Mouse (Mus musculus) MEL (cell line): ENCODE data around the gene Ppfia1. TPM values are rescaled to one million over a fixed set of nuclear protein-coding genes. Genes with fewer than 3 reads are reported as not detected.
A peak's percentile ranks its signal among the peaks of the same experiment; 100 is the strongest.

Experiments
- DNase-seq: peaks from one replicate; pipeline ENCODE4 v3.0.0; 2011; ENCODE audit warnings: low read depth, low spot score
- H3K27ac ChIP-seq: 2 replicates; pipeline ENCODE4 v1.5.1; 2012; ENCODE audit warnings: low read depth, mild to moderate bottlenecking, control low read depth, low read length, moderate library complexity; ENCODE audit not compliant: control insufficient read depth
- H3K27me3 ChIP-seq, 2 experiments: fragments of 150-350 bp in 1 of 2; sonication (generic) in 1 of 2; 2 replicates each; pipeline ENCODE4 v1.6.1; 2012; ENCODE audit warnings: low read length in 2 of 2, mild to moderate bottlenecking in 2 of 2, improper control_type of control experiment in 1 of 2, moderate library complexity in 1 of 2; ENCODE audit not compliant: insufficient read depth in 2 of 2, control insufficient read depth in 1 of 2
- H3K36me3 ChIP-seq, 2 experiments: 2 replicates each; pipeline ENCODE4 v1.6.1; 2012 to 2014; ENCODE audit warnings: low read length in 2 of 2, improper control_type of control experiment in 1 of 2, inconsistent platforms in 1 of 2, mild to moderate bottlenecking in 1 of 2; ENCODE audit not compliant: insufficient read depth in 2 of 2, control insufficient read depth in 1 of 2
- H3K4me1 ChIP-seq, 2 experiments: fragments of 150-350 bp in 1 of 2; sonication (generic) in 1 of 2; 2 replicates each; pipeline ENCODE4 v1.6.1; 2012; ENCODE audit warnings: low read length in 2 of 2, improper control_type of control experiment in 1 of 2, mild to moderate bottlenecking in 1 of 2; ENCODE audit not compliant: insufficient read depth in 2 of 2, control insufficient read depth in 1 of 2
- H3K4me3 ChIP-seq, 2 experiments: fragments of 150-350 bp in 1 of 2; sonication (generic) in 1 of 2; 2 replicates each; pipeline ENCODE4 v1.5.1; 2012; ENCODE audit warnings: low read depth in 2 of 2, low read length in 2 of 2, mild to moderate bottlenecking in 2 of 2, moderate library complexity in 2 of 2, control low read depth in 1 of 2, improper control_type of control experiment in 1 of 2; ENCODE audit not compliant: control insufficient read depth in 1 of 2, insufficient read depth in 1 of 2
- H3K79me2 ChIP-seq: 2 replicates; pipeline ENCODE4 v1.6.1; 2012; ENCODE audit warnings: mild to moderate bottlenecking, low read length, moderate library complexity; ENCODE audit not compliant: control insufficient read depth, poor library complexity, insufficient read depth
- H3K9ac ChIP-seq: 2 replicates; pipeline ENCODE4 v1.6.1; 2012; ENCODE audit warnings: low read depth, mild to moderate bottlenecking, control low read depth, low read length, moderate library complexity; ENCODE audit not compliant: control insufficient read depth, poor library complexity, severe bottlenecking
- H3K9me3 ChIP-seq: fragments of 150-350 bp; sonication (generic); replicated peaks from 2 replicates; pipeline ENCODE4 v1.6.1; 2012; ENCODE audit warnings: mild to moderate bottlenecking, low read length, improper control_type of control experiment, moderate library complexity; ENCODE audit not compliant: insufficient read depth
- BHLHE40 ChIP-seq: IDR thresholded peaks from 2 replicates; pipeline ENCODE4 v1.6.1; 2012; ENCODE audit warnings: low read depth, mild to moderate bottlenecking, inconsistent platforms, low read length, improper control_type of control experiment, borderline replicate concordance
- CTCF ChIP-seq, 3 experiments: IDR thresholded peaks in 2 of 3; conservative IDR thresholded peaks in 1 of 3; 2 replicates each; pipeline ENCODE4 v1.5.1; 2011 to 2012; ENCODE audit warnings: low read length in 3 of 3, low read depth in 2 of 3, mild to moderate bottlenecking in 2 of 3, improper control_type of control experiment in 1 of 3, inconsistent platforms in 1 of 3, mixed read lengths in 1 of 3, moderate library complexity in 1 of 3; ENCODE audit not compliant: control insufficient read depth in 1 of 3, insufficient read depth in 1 of 3, poor library complexity in 1 of 3, severe bottlenecking in 1 of 3
- GABPA ChIP-seq: IDR thresholded peaks from 2 replicates; pipeline ENCODE4 v1.6.1; 2012; ENCODE audit warnings: low read depth, mild to moderate bottlenecking, inconsistent platforms, low read length, improper control_type of control experiment, moderate library complexity
- HCFC1 ChIP-seq: IDR thresholded peaks from 2 replicates; pipeline ENCODE4 v1.6.1; 2012; ENCODE audit warnings: low read depth, mild to moderate bottlenecking, inconsistent platforms, low read length, improper control_type of control experiment, moderate library complexity
- JUND ChIP-seq: IDR thresholded peaks from 2 replicates; pipeline ENCODE4 v1.6.1; 2011; ENCODE audit warnings: low read depth, mild to moderate bottlenecking, improper control_type of control experiment, low read length
- MAFK ChIP-seq: IDR thresholded peaks from 2 replicates; pipeline ENCODE4 v1.6.1; 2011; ENCODE audit warnings: low read depth, mild to moderate bottlenecking, low read length, improper control_type of control experiment, borderline replicate concordance
- MAZ ChIP-seq: IDR thresholded peaks from 2 replicates; pipeline ENCODE4 v1.6.1; 2012; ENCODE audit warnings: low read depth, mild to moderate bottlenecking, inconsistent platforms, low read length, improper control_type of control experiment
- MYB ChIP-seq: IDR thresholded peaks from 2 replicates; pipeline ENCODE4 v1.6.1; 2011; ENCODE audit warnings: mild to moderate bottlenecking, low read depth, low read length, improper control_type of control experiment
- MYC ChIP-seq: IDR thresholded peaks from 2 replicates; pipeline ENCODE4 v1.6.1; 2011; ENCODE audit warnings: low read depth, mild to moderate bottlenecking, low read length, improper control_type of control experiment, moderate library complexity
- NRF1 ChIP-seq: IDR thresholded peaks from 2 replicates; pipeline ENCODE4 v1.6.1; 2014; ENCODE audit warnings: low read depth, mild to moderate bottlenecking, inconsistent platforms, low read length, improper control_type of control experiment, moderate library complexity; ENCODE audit not compliant: poor library complexity, insufficient read depth, severe bottlenecking
- POLR2AphosphoS2 ChIP-seq: IDR thresholded peaks from 2 replicates; pipeline ENCODE4 v1.6.1; 2011; ENCODE audit warnings: low read length, improper control_type of control experiment
- POLR2AphosphoS5 ChIP-seq: IDR thresholded peaks from 2 replicates; pipeline ENCODE4 v1.6.1; 2012; ENCODE audit warnings: low read depth, borderline replicate concordance, mild to moderate bottlenecking, inconsistent platforms, low read length, moderate library complexity, mixed read lengths
- RAD21 ChIP-seq: IDR thresholded peaks from 2 replicates; pipeline ENCODE4 v1.6.1; 2011; ENCODE audit warnings: mild to moderate bottlenecking, low read depth, low read length, improper control_type of control experiment
- RCOR1 ChIP-seq: IDR thresholded peaks from 2 replicates; pipeline ENCODE4 v1.6.1; 2012; ENCODE audit warnings: low read depth, mild to moderate bottlenecking, inconsistent platforms, low read length, improper control_type of control experiment
- SIN3A ChIP-seq: IDR thresholded peaks from 2 replicates; pipeline ENCODE4 v1.6.1; 2012; ENCODE audit warnings: low read length, improper control_type of control experiment, inconsistent platforms
- SMC3 ChIP-seq: IDR thresholded peaks from 2 replicates; pipeline ENCODE4 v1.6.1; 2011; ENCODE audit warnings: low read depth, low read length, improper control_type of control experiment
- TAL1 ChIP-seq: IDR thresholded peaks from 2 replicates; pipeline ENCODE4 v1.6.1; 2012; ENCODE audit warnings: mild to moderate bottlenecking, inconsistent platforms, low read length, moderate library complexity, mixed read lengths
- TCF12 ChIP-seq: IDR thresholded peaks from 2 replicates; pipeline ENCODE4 v1.6.1; 2014; ENCODE audit warnings: low read depth, mild to moderate bottlenecking, inconsistent platforms, low read length, improper control_type of control experiment, moderate library complexity
- UBTF ChIP-seq: IDR thresholded peaks from 2 replicates; pipeline ENCODE4 v1.6.1; 2012; ENCODE audit warnings: low read depth, mild to moderate bottlenecking, inconsistent platforms, low read length, improper control_type of control experiment, moderate library complexity, borderline replicate concordance; ENCODE audit not compliant: insufficient read depth
- USF1 ChIP-seq: IDR thresholded peaks from 2 replicates; pipeline ENCODE4 v1.6.1; 2014; ENCODE audit warnings: low read depth, mild to moderate bottlenecking, inconsistent platforms, low read length, improper control_type of control experiment, moderate library complexity
- USF2 ChIP-seq, 2 experiments: IDR thresholded peaks; 2 replicates each; pipeline ENCODE4 v1.6.1; 2011 to 2012; ENCODE audit warnings: improper control_type of control experiment in 2 of 2, low read length in 2 of 2, borderline replicate concordance in 1 of 2, inconsistent platforms in 1 of 2, low read depth in 1 of 2, mild to moderate bottlenecking in 1 of 2; ENCODE audit not compliant: insufficient read depth in 1 of 2
- ZC3H11A ChIP-seq: IDR thresholded peaks from 2 replicates; pipeline ENCODE4 v1.6.1; 2012; ENCODE audit warnings: low read depth, mild to moderate bottlenecking, inconsistent platforms, low read length, improper control_type of control experiment
- ZMIZ1 ChIP-seq: IDR thresholded peaks from 2 replicates; pipeline ENCODE4 v1.6.1; 2012; ENCODE audit warnings: low read depth, mild to moderate bottlenecking, inconsistent platforms, low read length, improper control_type of control experiment, moderate library complexity
- ZNF384 ChIP-seq: IDR thresholded peaks from 2 replicates; pipeline ENCODE4 v1.6.1; 2012; ENCODE audit warnings: low read depth, mild to moderate bottlenecking, inconsistent platforms, low read length, improper control_type of control experiment
- polyA plus RNA-seq, 2 experiments: library from polyadenylated mRNA; stranded (reverse) in 1 of 2; unstranded in 1 of 2; fragments of >175 nt in 1 of 2; fragments of >200 nt in 1 of 2; gene quantifications; 2 replicates each; pipeline versions ENCODE4 v1.2.1 to v1.2.4; 2012; ENCODE audit warnings: low replicate concordance in 2 of 2, low read depth in 1 of 2; ENCODE audit not compliant: insufficient read length in 2 of 2, insufficient read depth in 1 of 2, missing spikeins in 1 of 2
- total RNA-seq: library from RNA; depleted of rRNA; stranded (reverse); fragments of 300-350 nt; gene quantifications from 2 replicates; pipeline ENCODE4 v1.2.3, GENCODE M21; 2012

The Ppfia1 gene
- total and polyA plus RNA-seq, 3 experiments: 38.5 to 53.1 TPM; not detected in 1

DNA sequence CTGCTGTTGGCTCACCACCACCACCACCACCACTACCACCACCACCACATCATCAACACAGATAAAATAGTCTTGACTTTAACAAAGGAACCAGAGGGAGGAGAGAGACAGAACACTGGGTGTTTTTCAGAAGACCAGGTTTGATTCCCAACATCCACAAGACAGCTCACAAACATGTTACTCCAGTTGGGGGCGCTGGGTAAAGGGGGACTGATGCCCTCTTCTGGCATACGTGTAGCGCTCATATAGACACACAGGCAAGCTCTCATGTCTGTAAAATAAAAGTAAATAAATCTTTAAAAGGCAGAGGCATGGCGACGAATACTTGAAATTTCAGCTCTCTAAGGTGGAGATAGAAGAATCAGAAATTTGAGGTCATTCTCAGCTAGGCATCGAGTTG is 5.0 kb upstream of the Ppfia1 start:
- no peak overlapping the region for H3K4me3 ChIP-seq
- peaks cover 0 to 3% of the 10 kb centered on the region in 2 experiments; a peak in 1 of 4 replicates for H3K4me1 ChIP-seq
- DNase-seq: no peak
- no peak overlapping the region for H3K27ac ChIP-seq
- peaks cover 0 to 2% of the 10 kb centered on the region in 2 experiments; a peak in 2 of 4 replicates for H3K36me3 ChIP-seq
- no peak overlapping the region for H3K9ac ChIP-seq
- H3K27me3 ChIP-seq: peaks cover 0 to 4% of the 10 kb centered on the region in 2 experiments; a peak in 1 of 4 replicates
- TF ChIP-seq USF1 (no peak), CTCF (IDR thresholded peaks at IDR 0.05 in 2 of 3, conservative IDR thresholded peaks at IDR 0.05 in 1 of 3; ENCODE audit: control insufficient read depth in 1 of 3, insufficient read depth in 1 of 3, low read depth in 2 of 3, low read length in 3 of 3, poor library complexity in 1 of 3, severe bottlenecking in 1 of 3) (peak in 2 of 3 experiments; percentile 33 to 53; a peak in 3 of 6 replicates)
- no peaks in the 10 kb centered on the region for H3K9me3 ChIP-seq
- no peaks in the 10 kb centered on the region for H3K79me2 ChIP-seq

DNA sequence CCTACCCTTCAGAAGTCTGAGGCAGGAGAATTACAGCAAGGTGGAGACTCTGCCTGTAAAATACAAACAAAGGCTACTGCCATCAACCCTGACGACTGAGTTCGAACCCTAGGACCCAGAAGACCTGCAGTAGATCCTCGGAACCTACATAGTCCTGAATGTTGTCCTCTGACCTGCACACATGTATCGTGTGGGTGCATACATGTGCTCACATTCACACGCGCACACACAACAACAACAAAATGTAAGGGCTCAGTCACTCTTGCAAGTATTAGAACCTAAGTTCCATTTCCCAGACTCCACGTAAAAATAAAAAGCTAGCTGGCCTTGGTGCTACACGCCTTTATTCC is 569 bp upstream of the Ppfia1 start:
- H3K27ac ChIP-seq: no peak overlapping the region

DNA sequence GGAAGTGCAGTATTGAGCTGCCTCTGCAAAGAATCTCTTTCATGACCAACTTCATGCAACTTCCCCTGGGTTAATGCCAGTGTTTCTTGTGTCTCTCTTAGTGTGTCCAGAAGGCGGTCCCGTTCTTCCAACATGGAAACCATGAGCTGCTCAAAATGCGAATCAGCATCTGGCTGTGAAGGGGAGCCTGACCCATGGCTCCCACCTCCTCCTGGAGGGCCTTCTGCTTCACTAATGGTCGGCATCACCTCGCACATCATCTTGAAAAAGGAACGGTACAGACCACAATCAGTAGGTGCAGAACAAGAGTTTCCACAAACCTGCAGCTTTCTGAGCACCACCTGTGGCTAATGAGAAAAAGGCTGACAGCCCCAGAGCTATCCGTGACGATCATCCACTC is 1.3 kb downstream of the Ppfia1 start:
- TF ChIP-seq SMC3 (no peak), MAFK (no peak), HCFC1 (no peak), RCOR1 (no peak), NRF1 (no peak), MYB (no peak), BHLHE40 (no peak), USF2 (IDR thresholded peaks at IDR 0.05; ENCODE audit: borderline replicate concordance in 1 of 2, insufficient read depth in 1 of 2, low read depth in 1 of 2, low read length in 2 of 2) (no peak), POLR2AphosphoS2 (no peak), RAD21 (no peak), UBTF (no peak), MAZ (no peak), MYC (no peak), ZNF384 (no peak), TCF12 (no peak), ZC3H11A (no peak), TAL1 (no peak), ZMIZ1 (no peak), POLR2AphosphoS5 (no peak)
- H3K4me3 ChIP-seq: peak overlapping the region in 1 of 2 experiments; percentile 99; a peak in 3 of 4 replicates
- no peaks in the 10 kb centered on the region for H3K27me3 ChIP-seq
- H3K9ac ChIP-seq: peak overlapping the region; percentile 87
- no peak overlapping the region for H3K27ac ChIP-seq
- no peak for DNase-seq
- H3K36me3 ChIP-seq: peaks cover 18 to 31% of the 10 kb centered on the region in 2 experiments
- peaks cover 47% of the 10 kb centered on the region for H3K79me2 ChIP-seq
- no peaks in the 10 kb centered on the region for H3K9me3 ChIP-seq
- H3K4me1 ChIP-seq: peaks cover 0 to 17% of the 10 kb centered on the region in 2 experiments

More for the DNA sequence above, 569 bp upstream of the Ppfia1 start:
- no peaks in the 10 kb centered on the region for H3K27me3 ChIP-seq
- H3K4me3 ChIP-seq: peak overlapping the region; percentile 66 to 90
- H3K79me2 ChIP-seq: peaks cover 34% of the 10 kb centered on the region
- DNase-seq: no peak
- peaks cover 0 to 17% of the 10 kb centered on the region in 2 experiments for H3K4me1 ChIP-seq
- H3K36me3 ChIP-seq: peaks cover 9 to 26% of the 10 kb centered on the region in 2 experiments
- TF ChIP-seq NRF1: no peak
- no peak for TF ChIP-seq MYC
- no peak for TF ChIP-seq RAD21
- TF ChIP-seq SIN3A: no peak; the same call in 1 of the 2 replicates
- no peak for TF ChIP-seq MAZ
- TF ChIP-seq GABPA: no peak
- no peak for TF ChIP-seq JUND
- TF ChIP-seq, all 39 proteins: peak for 0
- Histone ChIP-seq H3K9ac (peak overlapping the region; percentile 63), H3K9me3 (no peaks in the 10 kb centered on the region)
